Mouse (Mus musculus) left cerebral cortex, postnatal 14 days (tissue): ENCODE measurements at regions not wholly inside any gene's neighbourhood (a gene's known extent, or its start where the extent isn't known, plus 50 kb on each side); places are given as distances from the start of the nearest gene placed in this dataset.
A peak's percentile ranks its signal among the peaks of the same experiment; 100 is the strongest.

ENCODE experiments used
- DNase-seq, 2 experiments: peaks; one replicate each; pipeline ENCODE4 v3.0.0; 2021 to 2022; ENCODE audit warnings: low spot score in 2 of 2, mixed read lengths in 1 of 2
- intact Hi-C: fragments of 180-260 bp; cut with DNase I; formaldehyde crosslinking; loops from one replicate; pipeline ENCODE4 v1.15.1; 2025

DNA sequence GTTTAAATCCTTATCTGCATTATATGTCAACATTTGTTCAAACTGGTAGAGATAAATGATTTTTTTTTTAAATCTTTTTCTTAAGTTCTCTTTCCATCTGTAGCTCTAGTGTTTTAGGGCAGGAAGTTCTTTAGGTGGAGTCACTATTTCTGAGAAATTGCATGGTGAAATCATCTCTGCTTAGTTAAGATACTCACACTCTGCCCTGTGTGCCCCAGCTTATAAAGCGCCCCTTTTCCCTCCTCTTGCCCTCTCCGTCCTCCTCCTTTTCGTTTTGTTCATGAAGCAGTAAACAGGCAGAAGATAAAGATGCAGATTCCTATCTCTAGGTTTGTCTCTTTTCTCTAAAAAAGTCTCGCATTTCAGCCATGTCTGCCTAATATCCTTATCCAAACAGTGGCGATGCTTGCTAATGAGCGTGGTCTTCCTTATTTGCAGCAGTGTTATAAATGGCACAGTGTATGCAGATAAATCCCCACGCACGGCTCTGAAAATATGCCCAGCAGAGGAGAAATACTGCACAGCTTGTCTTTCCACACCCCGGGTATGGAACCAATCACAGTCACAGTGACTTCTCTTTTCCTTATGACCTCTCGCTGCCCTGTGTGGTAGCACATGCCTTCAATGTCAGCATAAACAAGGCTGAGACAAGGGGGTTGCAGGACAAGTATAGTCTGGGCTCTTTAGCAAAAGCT, 852.7 kb downstream of the 5730522E02Rik start:
- peak in 1 of 2 experiments; percentile 47 for DNase-seq
- intact Hi-C loops: loop anchor here (10.0 kb wide), 1 partner anchor 357 kb away; no protein-coding TSS in a partner anchor

DNA sequence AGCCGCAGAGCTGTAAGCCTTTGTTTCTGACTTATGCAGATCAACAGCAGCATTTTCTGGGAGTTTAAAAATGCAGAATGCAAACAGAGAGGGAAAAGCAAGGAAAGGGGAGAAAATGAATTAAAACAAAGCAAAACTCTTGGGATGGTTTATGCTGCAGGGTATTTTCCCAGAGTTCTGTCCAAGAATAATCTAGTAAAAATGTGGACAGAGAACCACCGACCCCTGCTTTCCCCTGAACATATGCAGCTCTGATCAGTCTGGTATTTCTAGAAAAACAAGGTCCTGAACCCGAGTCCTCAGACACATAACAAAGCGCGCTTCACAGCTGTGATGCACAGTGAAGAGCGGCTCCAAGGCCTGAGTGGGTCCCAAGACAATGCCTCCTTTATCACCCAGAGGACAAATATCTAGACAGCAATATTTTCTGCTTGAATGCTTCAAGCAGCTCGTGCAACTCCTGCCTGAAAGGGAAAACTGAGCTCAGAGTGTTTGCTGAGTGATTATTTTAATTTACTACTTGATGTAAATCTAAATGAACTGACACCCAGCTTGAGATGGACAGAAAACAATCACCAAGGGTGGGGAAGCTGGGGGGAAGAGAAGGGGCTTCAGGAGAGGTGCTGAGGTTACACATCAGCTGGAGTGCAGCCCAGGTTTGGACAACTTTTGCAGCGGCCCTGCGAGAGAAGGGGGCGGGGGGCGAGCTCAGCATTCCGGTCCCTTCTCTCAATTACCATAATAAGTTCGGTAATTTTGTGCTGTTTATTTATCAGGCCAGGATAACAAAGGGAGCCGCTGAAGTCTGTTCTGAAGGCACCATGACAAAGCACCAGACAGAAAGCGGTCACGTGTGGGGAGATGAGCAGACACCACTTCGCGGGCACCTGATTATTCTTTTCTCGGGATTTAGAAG, 853.6 kb downstream of the 5730522E02Rik start:
- peak; percentile 38 to 55 for DNase-seq
- intact Hi-C loops: loop anchor here (10.0 kb wide), 1 partner anchor 358 kb away; no protein-coding TSS in a partner anchor

DNA sequence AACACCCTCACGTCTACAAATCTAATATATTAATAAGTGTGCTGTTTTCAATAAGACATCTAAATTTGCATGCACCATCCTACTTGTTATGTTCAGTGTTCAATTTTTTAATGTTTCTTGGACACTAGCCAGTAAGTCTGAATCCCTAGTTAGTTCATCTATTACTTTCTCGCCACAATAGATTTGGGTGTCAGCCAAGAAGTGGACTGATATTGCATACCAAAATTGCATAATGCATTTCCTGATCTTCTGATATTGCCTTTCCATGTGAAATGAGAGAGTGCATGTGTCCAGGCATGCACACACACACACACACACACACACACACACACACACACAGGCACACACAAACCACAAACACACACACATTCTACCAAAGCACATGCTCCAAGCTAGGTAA, 874.9 kb downstream of the 5730522E02Rik start:
- intact Hi-C loops: no loop called here
- no peak for DNase-seq

DNA sequence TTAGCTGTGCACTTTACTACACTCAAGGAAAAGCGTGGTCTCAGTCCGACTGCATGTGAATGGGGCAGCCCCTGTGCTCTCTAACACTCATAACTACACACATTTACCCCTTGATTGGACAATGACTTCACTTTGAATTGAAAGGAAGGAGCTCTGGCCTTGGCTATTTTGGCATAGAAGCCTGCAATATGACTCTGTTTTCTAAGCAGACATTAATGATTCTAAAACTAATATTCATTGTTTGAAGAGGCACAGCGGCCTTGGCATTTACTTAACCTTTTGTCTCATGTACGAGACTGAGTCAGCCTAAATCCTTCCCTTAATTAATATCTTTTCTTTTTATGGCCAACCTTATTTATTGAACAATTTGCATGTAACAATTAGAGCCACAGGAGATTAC, 879.9 kb downstream of the 5730522E02Rik start:
- intact Hi-C loops: no loop called here
- no peak for DNase-seq

DNA sequence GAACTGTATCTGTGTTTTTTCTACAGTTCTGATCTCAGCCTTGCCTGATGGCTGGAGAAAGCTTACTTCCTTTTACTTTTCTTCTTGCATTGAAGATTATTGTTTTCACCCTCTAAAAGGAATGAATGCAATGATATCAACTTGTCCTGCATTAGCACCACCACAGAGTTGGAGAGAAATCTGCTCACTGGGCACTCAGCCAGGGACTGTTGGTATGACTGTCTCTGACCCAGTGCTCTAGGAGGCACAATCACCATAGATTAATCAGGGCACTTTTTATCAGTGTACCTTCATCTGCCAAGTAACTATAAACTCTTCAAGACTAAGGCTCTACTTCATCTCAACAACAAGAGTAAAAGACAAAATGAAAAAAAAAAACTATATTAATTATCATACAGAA, 888.1 kb downstream of the 5730522E02Rik start:
- intact Hi-C loops: no loop called here

DNA sequence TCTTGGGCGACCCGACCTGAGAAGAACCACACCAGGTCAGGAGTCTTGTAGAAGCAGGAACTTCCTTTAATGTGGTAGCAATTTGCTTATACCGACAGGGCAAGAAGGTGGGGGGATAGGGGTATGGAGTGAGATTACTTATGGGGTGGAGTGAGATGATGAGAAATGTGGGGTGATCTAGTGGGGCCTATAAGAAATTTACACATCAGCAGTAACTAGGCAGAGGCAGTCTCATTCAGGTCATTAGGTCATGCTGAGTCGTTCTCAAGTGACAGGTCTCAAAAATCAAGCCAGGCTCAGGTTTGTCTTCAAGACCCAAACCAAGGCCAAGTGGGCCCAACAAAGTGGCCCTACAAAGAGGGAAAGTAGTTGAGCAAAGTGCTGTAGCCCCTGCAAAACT, 889.1 kb downstream of the 5730522E02Rik start:
- intact Hi-C loops: no loop called here
- no peak for DNase-seq

More for the DNA sequence above, 888.1 kb downstream of the 5730522E02Rik start:
- DNase-seq: no peak

DNA sequence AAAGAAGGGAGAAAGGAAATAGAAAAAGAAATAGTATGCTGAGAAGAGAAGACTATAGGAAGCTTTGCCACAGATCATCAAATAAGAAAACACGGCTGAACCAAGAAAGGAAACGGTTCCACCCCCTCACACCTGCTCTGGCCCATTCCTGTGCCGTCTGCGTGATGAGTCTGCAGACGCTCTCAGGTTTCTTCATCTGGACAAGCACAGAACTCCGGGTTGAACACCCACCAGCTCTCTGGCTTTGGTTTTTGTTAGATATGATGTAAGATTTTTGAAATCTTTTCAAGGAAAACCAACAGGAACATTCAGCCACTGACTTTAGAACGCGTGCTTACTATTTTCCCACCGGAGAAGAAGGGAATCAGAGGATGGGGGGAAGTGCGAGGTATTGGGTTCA, 895.9 kb downstream of the 5730522E02Rik start:
- intact Hi-C loops: no loop called here
- peak; percentile 51 to 62 for DNase-seq

DNA sequence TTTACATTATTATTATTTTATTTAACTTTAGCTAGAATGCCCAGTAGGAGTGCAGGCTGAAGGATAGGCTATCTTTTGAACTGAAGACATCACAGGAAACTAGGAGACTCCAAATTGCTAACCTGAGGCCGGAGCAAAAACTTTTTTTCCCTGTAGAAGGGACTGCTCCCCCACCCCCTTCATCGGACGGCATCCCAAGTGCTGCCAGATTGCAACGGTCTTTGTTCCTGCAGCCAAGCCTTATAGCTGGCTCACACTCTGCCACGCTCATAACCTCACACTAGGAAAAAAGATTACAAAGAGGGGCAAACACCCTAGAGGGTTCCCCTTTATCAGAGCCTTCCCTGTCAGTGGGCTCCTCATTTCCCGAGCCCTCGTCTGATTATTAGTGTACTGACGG, 896.7 kb downstream of the 5730522E02Rik start:
- intact Hi-C loops: no loop called here
- DNase-seq: no peak

DNA sequence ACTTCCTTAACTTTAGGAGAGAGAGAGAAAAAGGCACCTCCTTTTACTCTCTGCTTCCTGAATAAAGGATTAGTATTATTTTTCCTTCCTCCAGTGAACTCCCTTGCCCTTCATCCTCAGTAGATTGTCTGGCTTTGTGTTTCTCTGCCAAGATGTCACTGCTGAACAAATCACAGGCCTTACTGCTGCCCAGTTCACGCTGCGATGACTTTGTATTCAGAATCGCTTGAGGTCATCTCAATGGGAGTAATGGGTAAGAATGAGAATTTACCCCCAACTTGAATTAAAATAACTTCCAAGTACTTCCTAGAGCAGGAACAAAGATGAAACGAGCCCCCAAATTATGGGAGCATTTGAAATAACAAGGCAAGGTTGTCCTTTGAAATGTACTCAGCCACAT, 897.3 kb downstream of the 5730522E02Rik start:
- intact Hi-C loops: no loop called here
- no peak for DNase-seq

DNA sequence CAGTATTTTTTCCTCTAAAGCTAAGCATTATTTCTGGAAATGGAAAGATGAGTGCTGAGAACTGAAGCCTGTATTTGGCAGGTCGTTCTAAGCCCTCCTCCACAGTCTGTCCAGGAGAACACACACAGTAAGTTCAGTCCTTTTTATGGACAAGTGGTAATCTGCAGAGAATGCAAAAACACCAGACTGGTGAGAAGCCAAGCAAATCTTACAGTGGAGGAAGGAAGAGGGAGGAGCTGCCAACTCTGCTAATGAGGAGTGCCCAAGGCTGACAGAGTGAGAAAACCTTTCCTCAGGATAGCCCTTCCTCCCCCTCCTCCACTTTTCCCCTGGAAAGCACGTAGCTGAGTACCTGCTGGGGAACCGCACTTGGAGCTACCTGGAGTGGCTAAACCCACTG, 899.8 kb downstream of the 5730522E02Rik start:
- intact Hi-C loops: no loop called here
- peak in 1 of 2 experiments; percentile 26 for DNase-seq

DNA sequence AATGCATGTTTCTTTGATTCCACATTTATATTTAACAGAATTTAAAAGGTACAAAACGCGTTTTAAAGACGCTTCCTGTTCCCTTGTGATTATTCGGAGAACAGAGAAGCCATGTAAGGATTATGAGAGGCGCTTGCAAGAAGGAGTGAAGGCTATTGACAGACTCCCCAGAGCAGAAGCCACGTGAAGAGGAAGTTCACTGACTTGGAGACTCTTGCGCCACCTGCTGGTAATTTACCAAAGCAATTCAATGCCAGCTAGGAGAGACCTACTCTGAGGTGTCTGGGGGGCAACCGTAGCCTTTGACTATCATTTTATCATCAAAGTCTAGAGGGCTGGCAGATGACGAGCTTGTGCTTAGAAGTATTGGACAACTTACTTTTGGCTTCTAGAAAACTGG, 909.4 kb downstream of the 5730522E02Rik start:
- peak; percentile 71 to 79 for DNase-seq
- intact Hi-C loops: loop anchor here (10.0 kb wide), 2 partner anchors 1216 to 1246 kb away; no protein-coding TSS in a partner anchor

DNA sequence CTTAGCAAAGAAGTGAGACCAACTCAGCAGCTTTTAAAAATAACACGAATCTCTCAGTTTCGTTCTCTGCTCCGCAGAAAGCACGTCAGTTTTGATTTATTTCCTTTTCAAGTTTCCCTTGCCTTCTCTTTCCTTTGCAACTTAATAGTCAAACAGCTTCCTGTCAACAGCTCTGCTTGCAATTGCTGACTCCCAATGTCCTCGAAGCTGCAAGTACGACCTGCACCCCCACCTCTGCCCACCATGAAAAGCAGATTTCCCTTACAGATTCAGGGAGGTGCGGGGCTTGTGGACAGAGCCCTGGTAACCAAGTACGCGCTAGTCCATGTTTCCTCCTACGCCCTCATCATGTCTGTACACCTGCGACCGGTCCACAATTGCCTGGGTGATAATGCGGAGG, 922.2 kb downstream of the 5730522E02Rik start:
- no peak for DNase-seq
- intact Hi-C loops: no loop called here

DNA sequence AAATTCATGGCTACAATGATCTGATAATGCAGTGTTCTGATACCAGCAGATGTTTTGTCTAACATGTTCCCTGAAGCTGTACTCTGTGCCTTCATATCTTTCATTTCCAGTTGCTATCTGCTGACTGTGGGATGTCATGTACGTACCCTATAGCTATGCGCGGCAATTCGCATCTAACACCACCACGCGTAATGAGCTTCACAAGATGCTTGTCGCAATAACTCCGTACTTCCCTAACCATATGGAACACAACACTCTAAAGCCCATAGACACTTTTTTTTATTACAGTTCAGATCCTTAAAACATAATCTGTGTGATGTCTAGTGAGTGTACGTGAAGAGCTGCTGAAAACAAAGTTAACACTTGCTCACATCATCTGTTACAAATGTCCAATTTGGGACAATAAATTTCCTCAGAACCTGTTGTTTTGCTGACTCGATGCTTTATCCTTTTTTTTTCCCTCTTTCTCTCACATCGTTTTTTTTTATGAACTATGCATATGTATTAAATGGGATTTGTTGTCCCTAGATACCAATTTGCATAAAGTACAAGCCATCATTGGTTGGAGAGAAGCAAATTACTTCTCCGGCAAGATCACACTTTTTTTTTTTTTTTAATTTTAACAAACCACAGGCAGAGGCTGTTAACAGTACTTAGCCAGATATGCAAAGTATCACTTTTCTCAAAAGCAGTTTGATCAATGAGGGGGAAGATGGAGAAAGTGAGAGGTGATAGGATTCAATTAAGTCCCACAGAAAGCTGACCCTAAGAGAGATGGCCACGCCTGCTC, 922.9 kb downstream of the 5730522E02Rik start:
- DNase-seq: peak in 1 of 2 experiments; percentile 22
- intact Hi-C loops: no loop called here

DNA sequence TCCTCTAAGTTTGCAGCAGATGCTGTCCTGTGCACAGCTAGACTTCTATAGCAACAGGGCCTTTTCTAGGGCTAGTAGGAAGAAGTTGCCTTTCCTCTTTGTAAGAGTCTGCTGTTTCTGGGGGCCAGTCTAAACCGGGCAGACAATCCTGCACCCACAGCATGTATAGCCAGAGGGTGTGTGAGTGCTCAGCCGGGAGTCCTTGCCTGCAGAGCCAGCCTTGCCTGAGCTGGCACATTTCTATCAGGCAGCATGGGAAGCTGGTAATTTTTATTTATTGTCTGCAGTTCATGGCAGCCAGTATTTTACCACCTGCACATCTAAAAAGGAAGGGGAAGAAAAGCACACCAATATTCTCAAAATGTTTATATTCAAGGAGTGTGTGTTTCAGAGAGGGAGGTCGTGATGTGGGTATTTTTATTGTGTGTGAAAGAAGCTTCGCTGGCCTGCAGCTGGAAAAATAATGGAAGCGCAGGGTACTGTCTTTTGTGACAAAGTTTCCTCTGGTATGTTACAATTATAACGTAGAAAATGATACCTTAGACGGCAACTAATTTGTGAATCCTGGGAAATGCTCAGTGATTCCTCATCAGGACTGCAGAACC, 940.5 kb downstream of the 5730522E02Rik start:
- no peak for DNase-seq
- intact Hi-C loops: no loop called here

DNA sequence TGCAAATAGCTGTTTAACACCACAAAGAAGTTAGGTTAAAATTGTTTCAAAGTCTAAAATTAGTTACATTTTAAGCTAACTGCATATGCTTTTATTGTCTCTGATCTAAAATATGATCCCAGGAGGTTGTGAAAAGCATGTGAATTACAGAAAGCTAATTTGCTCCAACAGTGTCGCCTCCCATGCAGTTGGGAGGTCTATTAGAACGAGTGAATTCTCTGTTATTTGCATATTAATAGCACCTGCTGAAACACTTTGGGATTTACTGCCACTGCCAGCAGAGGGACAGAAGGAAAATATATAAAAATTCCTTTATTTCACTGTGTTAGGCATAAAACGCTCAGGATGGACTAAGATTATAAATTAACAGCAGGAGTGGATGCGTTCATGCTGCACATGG, 947.7 kb downstream of the 5730522E02Rik start:
- no peak for DNase-seq
- intact Hi-C loops: no loop called here

DNA sequence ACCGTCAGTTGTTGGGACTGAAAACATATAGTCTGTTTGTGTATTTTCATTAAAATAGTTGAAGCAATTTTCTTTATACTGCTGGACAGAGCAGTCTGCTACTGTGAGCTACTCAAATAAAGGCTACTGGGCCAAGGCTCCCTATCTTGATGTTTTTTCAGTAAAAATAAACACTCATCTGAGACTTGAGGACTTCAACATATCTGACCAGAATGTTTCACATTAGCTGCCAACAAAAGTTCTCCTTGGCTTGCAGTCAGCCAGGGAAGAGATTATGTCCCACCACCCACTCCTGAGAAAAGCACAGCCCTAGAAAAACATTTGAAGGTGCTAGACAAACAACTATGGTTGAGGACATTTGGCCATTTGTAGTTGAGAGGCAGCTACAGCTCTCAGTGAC, 950.9 kb downstream of the 5730522E02Rik start:
- no peak for DNase-seq
- intact Hi-C loops: no loop called here

DNA sequence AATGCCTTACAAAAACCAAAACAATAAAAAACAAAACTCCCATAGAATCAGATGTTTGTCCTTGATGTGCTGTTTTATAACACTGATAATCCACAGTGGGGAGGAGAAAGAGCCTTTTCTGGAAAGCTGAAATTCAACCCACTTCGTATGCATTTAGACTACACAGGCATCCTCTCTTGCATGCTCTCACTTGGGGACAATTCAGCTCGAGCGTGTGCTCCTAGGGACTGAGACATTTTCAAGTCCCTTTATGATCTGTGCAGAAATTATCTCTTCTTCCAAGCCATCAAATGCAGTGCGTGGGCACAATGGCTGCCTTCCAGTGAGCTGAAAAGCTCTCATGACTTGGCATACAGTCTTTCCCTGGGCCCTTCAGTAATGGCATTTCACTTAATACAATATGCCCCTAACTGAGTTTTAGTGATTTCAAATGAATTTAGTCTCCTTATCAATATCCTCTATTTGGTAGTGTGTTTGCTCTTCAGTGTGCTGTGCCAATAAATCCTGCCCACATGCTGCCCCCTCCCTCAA, 977.1 kb downstream of the 5730522E02Rik start:
- peak; percentile 40 to 57 for DNase-seq
- intact Hi-C loops: no loop called here
